Mouse (Mus musculus) neutrophil, adult 65 days (primary cell): Measurements from ENCODE around the gene Cxcr5. TPM values are rescaled to one million over a fixed set of nuclear protein-coding genes. Genes with fewer than 3 reads are reported as not detected.

ENCODE experiments used
- total RNA-seq: library from RNA; stranded (reverse); gene quantifications from 2 replicates; pipeline ENCODE4 v1.2.4, GENCODE M21; 2023

Gene Cxcr5
- 0.45 TPM in 1 of 2 replicates, not detected in the other for total RNA-seq

DNA sequence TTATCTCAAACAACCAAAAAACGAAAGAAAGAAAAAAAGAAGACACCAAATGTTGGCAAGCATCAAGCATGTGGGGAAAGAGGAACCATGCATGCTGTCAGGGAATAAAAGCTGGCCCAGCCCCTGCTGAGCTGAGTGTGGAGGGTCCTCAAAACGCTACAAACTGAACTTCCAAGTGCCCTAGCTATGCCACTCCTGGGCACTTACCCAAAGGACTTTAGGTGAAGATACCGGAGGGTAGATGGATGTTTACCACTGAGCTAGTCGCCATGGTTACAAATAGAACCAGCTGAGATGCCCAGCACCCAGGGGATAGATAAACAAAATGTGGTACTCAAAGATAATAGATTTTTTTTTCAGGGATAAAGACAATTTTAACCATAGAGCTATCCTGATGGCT is at the start of gene Cxcr5:
Gene Cxcr5 (minus strand): TSS at position 281 of the 400 bp plus-strand sequence.

DNA sequence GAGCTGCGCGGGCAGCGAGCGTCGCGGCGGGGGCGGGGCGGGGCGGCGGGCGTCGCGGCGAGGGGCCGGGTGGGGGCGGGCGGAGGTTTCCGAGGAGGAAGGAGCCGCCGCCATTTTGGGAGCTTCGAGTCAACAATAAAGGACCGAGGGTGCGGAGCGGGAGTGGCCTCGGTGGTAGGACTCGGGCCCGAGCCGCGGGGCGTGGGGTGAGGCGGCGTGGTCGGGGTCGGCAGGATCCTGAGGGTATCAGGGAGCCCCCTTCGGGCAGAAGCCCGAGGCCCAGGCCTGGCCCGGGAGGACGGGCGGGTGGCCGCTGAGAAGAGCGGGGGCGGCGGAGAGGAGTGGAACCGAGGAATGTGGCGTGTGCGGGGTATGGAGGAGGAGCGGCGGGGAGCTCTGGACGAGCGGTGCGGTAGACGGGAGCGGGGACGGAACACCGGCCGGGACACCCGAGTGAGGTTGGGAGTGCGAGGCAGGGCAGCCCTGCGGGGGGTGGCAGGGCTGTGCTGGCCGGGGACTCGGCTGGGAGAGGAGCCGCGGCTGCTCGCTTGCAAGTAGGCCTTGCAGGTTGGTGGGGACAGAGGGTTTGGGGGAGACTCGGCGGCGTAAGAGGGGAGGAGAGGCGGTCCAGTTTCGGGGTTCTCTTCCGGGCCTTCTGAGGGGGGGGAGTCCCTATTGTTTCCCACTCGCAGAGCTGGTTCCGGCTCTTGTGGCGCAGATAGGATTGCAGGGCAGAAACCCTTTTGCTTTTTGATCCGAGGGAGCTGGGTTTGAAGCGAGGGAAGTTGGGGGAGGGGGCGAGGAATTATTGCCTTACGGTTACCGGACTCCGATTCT is 43.3 kb upstream of the Cxcr5 start, which contains the start of gene Ddx6:
Gene Ddx6 (plus strand): TSS at position 114 of the 837 bp plus-strand sequence.

DNA sequence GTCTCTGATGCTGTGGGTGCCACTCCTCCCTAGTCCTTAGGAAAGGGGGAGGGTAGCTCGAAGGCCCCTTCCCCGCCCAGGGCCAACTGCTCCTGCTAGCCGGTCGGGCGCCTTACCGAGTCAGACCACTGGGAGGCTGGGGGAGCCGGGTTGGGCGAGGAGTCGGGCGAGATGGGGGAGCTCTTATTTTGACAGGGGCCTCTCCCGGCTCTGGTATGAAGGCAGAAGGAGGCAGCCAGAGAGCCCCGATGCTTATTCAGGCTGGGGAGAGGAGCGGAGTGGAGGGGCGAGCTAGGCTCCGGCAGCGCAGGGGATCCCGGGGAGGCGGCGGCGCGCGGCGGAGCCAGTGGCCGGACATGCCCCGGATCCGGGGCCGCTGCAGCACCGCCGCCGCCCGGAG is 79.1 kb downstream of the Cxcr5 start, which contains the start of gene Bcl9l:
Gene Bcl9l (plus strand): TSS at position 274 of the 400 bp plus-strand sequence.

Other genes with a start within 250 kb of the Cxcr5 start
- 14.1 and 17.2 TPM in 2 replicates for gene C2cd2l, start 241.6 kb downstream of the Cxcr5 start, total RNA-seq
- 12.2 and 14.1 TPM in 2 replicates for gene Dpagt1, start 235.9 kb downstream of the Cxcr5 start, total RNA-seq
- gene H2afx, start 227.2 kb downstream of the Cxcr5 start, total RNA-seq: 192 and 211 TPM in 2 replicates
- 23.6 and 27.7 TPM in 2 replicates for gene Hmbs, start 217.6 kb downstream of the Cxcr5 start, total RNA-seq
- gene Vps11, start 200.2 kb downstream of the Cxcr5 start, total RNA-seq: 49.5 and 63.8 TPM in 2 replicates
- 60.5 and 72.5 TPM in 2 replicates for gene Hyou1, start 182.4 kb downstream of the Cxcr5 start, total RNA-seq
- gene Slc37a4, start 165.0 kb downstream of the Cxcr5 start, total RNA-seq: 8.4 and 13.8 TPM in 2 replicates
- gene Rps25, start 154.7 kb downstream of the Cxcr5 start, total RNA-seq: 664 and 910 TPM in 2 replicates
- 57.2 and 62.8 TPM in 2 replicates for gene Trappc4, start 154.3 kb downstream of the Cxcr5 start, total RNA-seq
- 24.8 and 31.3 TPM in 2 replicates for gene Ccdc84, start 143.3 kb downstream of the Cxcr5 start, total RNA-seq
- gene Foxr1, start 120.7 kb downstream of the Cxcr5 start, total RNA-seq: not detected in 2 replicates
- gene Upk2, start 106.9 kb downstream of the Cxcr5 start, total RNA-seq: not detected in 2 replicates
- gene Bcl9l, start 79.1 kb downstream of the Cxcr5 start, total RNA-seq: 10.4 and 11.3 TPM in 2 replicates
- 155 and 178 TPM in 2 replicates for gene Ddx6, start 43.0 kb upstream of the Cxcr5 start, total RNA-seq
- not detected in 2 replicates for gene Treh, start 111.4 kb upstream of the Cxcr5 start, total RNA-seq
- gene Phldb1, start 173.3 kb upstream of the Cxcr5 start, total RNA-seq: 2.0 and 4.8 TPM in 2 replicates
- gene Arcn1, start 206.0 kb upstream of the Cxcr5 start, total RNA-seq: 109 and 136 TPM in 2 replicates
- 25.6 and 33.3 TPM in 2 replicates for gene Ift46, start 206.0 kb upstream of the Cxcr5 start, total RNA-seq
- gene Tmem25, start 237.4 kb upstream of the Cxcr5 start, total RNA-seq: 0.92 and 1.3 TPM in 2 replicates
- 1.3 TPM in 1 of 2 replicates, not detected in the other for gene Ttc36, start 241.2 kb upstream of the Cxcr5 start, total RNA-seq